18 mouse cellular contexts compared by ENCODE assay signal in genomic region chr5:70155173-70155572, GRCm38 (mm10).
DNase-seq lines count a peak whose midpoint lies in the region; ATAC-seq and TF ChIP-seq lines count a peak whose summit lies in the region.
"Had no signal": no experiment of that assay in that cellular context is flagged by ENCODE, and none has a peak within 500 bp of the region (broad histone marks: within the 10 kb centered on the region; RNA-seq: fewer than 3 reads in every experiment).

No protein-coding gene starts in this region.

- no peaks in the 10 kb centered on the region for H3K36me3 ChIP-seq in forebrain, embryonic 14.5 days (ENCODE audit: control insufficient read depth, insufficient read depth, low read length)
- no peaks in the 10 kb centered on the region for H3K36me3 ChIP-seq in forebrain, embryonic 15.5 days
- no peaks in the 10 kb centered on the region for H3K36me3 ChIP-seq in hindbrain, postnatal 0 days (ENCODE audit: insufficient read depth, low read length)
- H3K36me3 ChIP-seq: forebrain, embryonic 12.5 days; limb, embryonic 15.5 days had no signal

- H3K27ac ChIP-seq in forebrain, embryonic 14.5 days (ENCODE audit: low read depth, low read length) = no peak overlapping the region
- no peak overlapping the region for H3K27ac ChIP-seq in forebrain, embryonic 15.5 days (replicated peaks)
- no peak overlapping the region for H3K27ac ChIP-seq in hindbrain, postnatal 0 days
- no peak overlapping the region for H3K27ac ChIP-seq in gastrocnemius, adult 2 months
- H3K27ac ChIP-seq: forebrain, embryonic 12.5 days; limb, embryonic 15.5 days had no signal

- intact Hi-C loops in left cerebral cortex, postnatal 14 days (cut with DNase I) = no loop called here
- intact Hi-C loops in left cerebral cortex, postnatal 4 days (cut with DNase I) = no loop called here
- intact Hi-C loops in gastrocnemius, adult 2 months (cut with DNase I) = no loop called here

- no peak overlapping the region for H3K4me2 ChIP-seq in forebrain, embryonic 14.5 days (ENCODE audit: low read length)
- H3K4me2 ChIP-seq in forebrain, embryonic 15.5 days (replicated peaks) = no peak overlapping the region
- H3K4me2 ChIP-seq in hindbrain, postnatal 0 days (ENCODE audit: low read depth, low read length) = no peak overlapping the region
- H3K4me2 ChIP-seq: forebrain, embryonic 12.5 days; limb, embryonic 15.5 days had no signal

- no peak for ATAC-seq in forebrain, embryonic 14.5 days
- no peak for ATAC-seq in forebrain, embryonic 15.5 days (replicated peaks)
- no peak for ATAC-seq in hindbrain, postnatal 0 days

- TF ChIP-seq CTCF in hindbrain, postnatal 0 days (IDR thresholded peaks at IDR 0.05; ENCODE audit: low read depth) = no peak
- no peak for TF ChIP-seq CTCF in gastrocnemius, adult 2 months (IDR thresholded peaks at IDR 0.05)

- H3K27me3 ChIP-seq in forebrain, embryonic 14.5 days (replicated peaks; ENCODE audit: control insufficient read depth, insufficient read depth, low read length) = no peaks in the 10 kb centered on the region
- H3K27me3 ChIP-seq in forebrain, embryonic 15.5 days = no peaks in the 10 kb centered on the region
- no peaks in the 10 kb centered on the region for H3K27me3 ChIP-seq in hindbrain, postnatal 0 days (ENCODE audit: insufficient read depth, low read length)
- H3K27me3 ChIP-seq: forebrain, embryonic 12.5 days; limb, embryonic 15.5 days had no signal

- 67% methylated on average over 4 of the region's 4 CpGs for WGBS in forebrain, embryonic 14.5 days
- WGBS in forebrain, embryonic 15.5 days = 58% methylated on average over 4 of the region's 4 CpGs
- 53% methylated on average over 4 of the region's 4 CpGs for WGBS in hindbrain, postnatal 0 days

- H3K9me3 ChIP-seq in forebrain, embryonic 14.5 days (replicated peaks; ENCODE audit: control insufficient read depth, low read length) = no peaks in the 10 kb centered on the region
- no peaks in the 10 kb centered on the region for H3K9me3 ChIP-seq in forebrain, embryonic 15.5 days
- H3K9me3 ChIP-seq in hindbrain, postnatal 0 days (ENCODE audit: low read length) = no peaks in the 10 kb centered on the region
- H3K9me3 ChIP-seq: forebrain, embryonic 12.5 days; limb, embryonic 15.5 days had no signal

- H3K4me1 ChIP-seq in forebrain, embryonic 14.5 days (ENCODE audit: control insufficient read depth, insufficient read depth, low read length) = no peaks in the 10 kb centered on the region
- H3K4me1 ChIP-seq in forebrain, embryonic 15.5 days = no peaks in the 10 kb centered on the region
- H3K4me1 ChIP-seq in hindbrain, postnatal 0 days (ENCODE audit: insufficient read depth, low read length) = no peaks in the 10 kb centered on the region
- H3K4me1 ChIP-seq: forebrain, embryonic 12.5 days; limb, embryonic 15.5 days had no signal

- H3K4me3 ChIP-seq in forebrain, embryonic 14.5 days (ENCODE audit: low read depth, low read length) = no peak overlapping the region
- no peak overlapping the region for H3K4me3 ChIP-seq in forebrain, embryonic 15.5 days
- no peak overlapping the region for H3K4me3 ChIP-seq in hindbrain, postnatal 0 days (ENCODE audit: low read length)
- H3K4me3 ChIP-seq in gastrocnemius, adult 2 months = no peak overlapping the region
- H3K4me3 ChIP-seq: forebrain, embryonic 12.5 days; limb, embryonic 15.5 days; myocyte had no signal

- H3K9ac ChIP-seq in forebrain, embryonic 14.5 days (ENCODE audit: low read length) = no peak overlapping the region
- H3K9ac ChIP-seq in forebrain, embryonic 15.5 days (replicated peaks) = no peak overlapping the region
- H3K9ac ChIP-seq in hindbrain, postnatal 0 days (replicated peaks; ENCODE audit: low read length) = no peak overlapping the region
- H3K9ac ChIP-seq: forebrain, embryonic 12.5 days; limb, embryonic 15.5 days had no signal

- DNase-seq in forebrain, embryonic 14.5 days (ENCODE audit: low spot score) = peak; percentile 17
- DNase-seq in left cerebral cortex, postnatal 14 days (ENCODE audit: low spot score in 2 of 2) = peak; percentile 2 to 6
- DNase-seq in left cerebral cortex, postnatal 4 days = no peak
- peak; percentile 9 for DNase-seq in brain, adult 2 months (ENCODE audit: low read depth, low spot score)
- peak; percentile 30 for DNase-seq in hindbrain, postnatal 0 days (ENCODE audit: low spot score)
- no peak for DNase-seq in gastrocnemius, adult 2 months
- DNase-seq: adrenal gland, postnatal 25 days; B cell, adult 2 months; cerebellum, adult 9-11 months; gastrocnemius, postnatal 10 days; kidney, adult 8-10 months; kidney, postnatal 36 days; lung, postnatal 10 days; thymus, postnatal 36 days had no signal

Comparison
In these comparisons a context has a peak if more than half of its experiments do, and no peak if none do; other contexts are left out.
1. DNase-seq: peak in forebrain, embryonic 14.5 days (single experiment), left cerebral cortex, postnatal 14 days (2 of 2), brain, adult 2 months (single experiment) and hindbrain, postnatal 0 days (single experiment); none in left cerebral cortex, postnatal 4 days (single experiment) and gastrocnemius, adult 2 months (single experiment).